Mouse (Mus musculus) heart, embryonic 16.5 days (tissue): ENCODE data around the gene Wdr82. TPM values are rescaled to one million over a fixed set of nuclear protein-coding genes. Genes with fewer than 3 reads are reported as not detected.
"Not testable (repeated sequence)": the region's sequence is repeated elsewhere in the genome, so short reads cannot be mapped to it uniquely, and the experiment has no call there.

Experiments
- ATAC-seq: fragments of 200-750 bp; cut with Nextera tagmentation; replicated peaks from 2 replicates; pipeline ENCODE4 v1.8.0; 2017; ENCODE audit warnings: moderate number of reproducible peaks; ENCODE audit not compliant: insufficient read depth, low FRiP score; ENCODE audit errors: extremely low read depth
- H3K27ac ChIP-seq: fragments of 300-500 bp; sonication (generic); 2 replicates; pipeline ENCODE4 v1.5.1; 2014; ENCODE audit warnings: mild to moderate bottlenecking, low read length, control low read depth, moderate library complexity
- H3K27me3 ChIP-seq: fragments of 300-500 bp; sonication (generic); 2 replicates; pipeline ENCODE4 v1.6.1; 2014; ENCODE audit warnings: low read length, mixed read lengths; ENCODE audit not compliant: control insufficient read depth, insufficient read depth
- H3K36me3 ChIP-seq: fragments of 300-500 bp; sonication (generic); 2 replicates; pipeline ENCODE4 v1.6.1; 2014; ENCODE audit not compliant: control insufficient read depth, insufficient read depth
- H3K4me1 ChIP-seq: fragments of 300-500 bp; sonication (generic); 2 replicates; pipeline ENCODE4 v1.6.1; 2014; ENCODE audit warnings: low read length, mixed read lengths; ENCODE audit not compliant: control insufficient read depth, insufficient read depth
- H3K4me2 ChIP-seq: fragments of 300-500 bp; sonication (generic); 2 replicates; pipeline ENCODE4 v1.6.1; 2014; ENCODE audit warnings: low read depth, mild to moderate bottlenecking, control low read depth, low read length
- H3K4me3 ChIP-seq: fragments of 300-500 bp; sonication (generic); 2 replicates; pipeline ENCODE4 v1.5.1; 2014; ENCODE audit warnings: mild to moderate bottlenecking, control low read depth, low read length
- H3K9ac ChIP-seq: fragments of 300-500 bp; sonication (generic); 2 replicates; pipeline ENCODE4 v1.6.1; 2014; ENCODE audit warnings: low read length, control low read depth
- H3K9me3 ChIP-seq: fragments of 300-500 bp; sonication (generic); replicated peaks from 2 replicates; pipeline ENCODE4 v1.6.1; 2016; ENCODE audit warnings: low read length; ENCODE audit not compliant: control insufficient read depth
- WGBS: fragments of 180-500 bp; shearing (Covaris S2); extraction: QIAGEN DNeasy Blood & Tissue Kit; methylation state at CpG from one replicate; pipeline ENCODE4 v1.1.7; 2014; 5-methylcytosine and 5-hydroxymethylcytosine counted together
- polyA plus RNA-seq: library from polyadenylated mRNA; unstranded; fragments of >200 nt; fragmentation: Nextera tagmentation; extraction: Ambion mirVana; gene quantifications from 2 replicates; pipeline ENCODE4 v1.2.1, GENCODE M21; 2015

The Wdr82 gene
- polyA plus RNA-seq, 1 experiment from 2014 or later = 18.2 TPM

- ATAC-seq = no peak
- Histone ChIP-seq H3K9ac (no peak within 1 kb of the TSS), H3K27ac (no peak within 1 kb of the TSS)
Observed at GRCm38 (mm10) chr9:106158037-106158491, 12.7 kb upstream of the Wdr82 start, which contains the start of gene Glyctk. Glyctk (minus strand) TSS chr9:106158138.

GRCm38 (mm10) chr9:106159237-106159636, 11.5 kb upstream of the Wdr82 start:
- Histone ChIP-seq H3K9me3 (no peaks in the 10 kb centered on the region), H3K27ac (no peak overlapping the region), H3K4me1 (peaks cover 5% of the 10 kb centered on the region; the same call in 1 of the 2 replicates), H3K9ac (no peak overlapping the region), H3K4me2 (peak overlapping the region; percentile 65; the same call in 1 of the 2 replicates), H3K27me3 (no peaks in the 10 kb centered on the region), H3K4me3 (no peak overlapping the region), H3K36me3 (no peaks in the 10 kb centered on the region)
- ATAC-seq = no peak
- WGBS = 80% methylated on average over 9 of the region's 9 CpGs

More at GRCm38 (mm10) chr9:106158037-106158491, 12.7 kb upstream of the Wdr82 start, which contains the start of gene Glyctk:
- Histone ChIP-seq H3K27me3 (no peaks in the 10 kb centered on the region), H3K4me3 (no peak within 1 kb of the TSS), H3K9me3 (no peaks in the 10 kb centered on the region), H3K4me2 (no peak within 1 kb of the TSS), H3K36me3 (no peaks in the 10 kb centered on the region), H3K4me1 (peaks cover 5% of the 10 kb centered on the region; the same call in 1 of the 2 replicates)
- WGBS = 82% methylated on average over 6 of the region's 6 CpGs

GRCm38 (mm10) chr9:106159784-106160301, 10.9 kb upstream of the Wdr82 start:
- 2% methylated on average over 24 of the region's 24 CpGs for WGBS
- Histone ChIP-seq H3K27me3 (no peaks in the 10 kb centered on the region), H3K36me3 (no peaks in the 10 kb centered on the region), H3K4me1 (peaks cover 5% of the 10 kb centered on the region; the same call in 1 of the 2 replicates), H3K9me3 (no peaks in the 10 kb centered on the region), H3K27ac (peak overlapping the region; percentile 92), H3K4me2 (peak overlapping the region; percentile 65), H3K9ac (peak overlapping the region; percentile 81), H3K4me3 (peak overlapping the region; percentile 72)
- ATAC-seq = peak; percentile 85

- H3K9me3 ChIP-seq = no peaks in the 10 kb centered on the region
- peaks cover 5% of the 10 kb centered on the region; the same call in 1 of the 2 replicates for H3K4me1 ChIP-seq
- no peak for ATAC-seq
- H3K36me3 ChIP-seq = no peaks in the 10 kb centered on the region
- H3K9ac ChIP-seq = peak overlapping the region; percentile 81
- peak overlapping the region; percentile 65 for H3K4me2 ChIP-seq
- H3K4me3 ChIP-seq = peak overlapping the region; percentile 72
- WGBS = 36% methylated on average over 5 of the region's 5 CpGs
- no peaks in the 10 kb centered on the region for H3K27me3 ChIP-seq
- H3K27ac ChIP-seq = peak overlapping the region; percentile 92
Observed at GRCm38 (mm10) chr9:106160426-106160825, 10.3 kb upstream of the Wdr82 start.

- Histone ChIP-seq H3K36me3 (no peaks in the 10 kb centered on the region), H3K4me2 (no peak overlapping the region), H3K27me3 (no peaks in the 10 kb centered on the region), H3K9me3 (no peaks in the 10 kb centered on the region), H3K27ac (no peak overlapping the region), H3K9ac (no peak overlapping the region), H3K4me1 (peaks cover 7% of the 10 kb centered on the region), H3K4me3 (no peak overlapping the region)
- no peak for ATAC-seq
- 60% methylated on average over 2 of the region's 2 CpGs for WGBS
Observed at GRCm38 (mm10) chr9:106166709-106167108, 4.0 kb upstream of the Wdr82 start.

- peaks cover 7% of the 10 kb centered on the region for H3K4me1 ChIP-seq
- WGBS = 69% methylated on average over 3 of the region's 3 CpGs
- H3K4me3 ChIP-seq = no peak overlapping the region
- no peak overlapping the region for H3K27ac ChIP-seq
- H3K9ac ChIP-seq = no peak overlapping the region
- no peak for ATAC-seq
- H3K27me3 ChIP-seq = no peaks in the 10 kb centered on the region
- no peaks in the 10 kb centered on the region for H3K9me3 ChIP-seq
- H3K4me2 ChIP-seq = no peak overlapping the region
- H3K36me3 ChIP-seq = no peaks in the 10 kb centered on the region
Observed at GRCm38 (mm10) chr9:106167241-106167640, 3.5 kb upstream of the Wdr82 start.

- H3K4me1 ChIP-seq = peaks cover 7% of the 10 kb centered on the region
- no peak overlapping the region for H3K27ac ChIP-seq
- H3K4me3 ChIP-seq = no peak overlapping the region
- no peaks in the 10 kb centered on the region for H3K27me3 ChIP-seq
- H3K9ac ChIP-seq = no peak overlapping the region
- H3K36me3 ChIP-seq = no peaks in the 10 kb centered on the region
- H3K4me2 ChIP-seq = no peak overlapping the region
- H3K9me3 ChIP-seq = no peaks in the 10 kb centered on the region
- no peak for ATAC-seq
- 68% methylated on average over 1 of the region's 1 CpGs for WGBS
Observed at GRCm38 (mm10) chr9:106167703-106168102, 3.0 kb upstream of the Wdr82 start.

GRCm38 (mm10) chr9:106169006-106169405, 1.7 kb upstream of the Wdr82 start:
- not testable (repeated sequence) for H3K4me3 ChIP-seq
- 75% methylated on average over 1 of the region's 1 CpGs for WGBS

GRCm38 (mm10) chr9:106169917-106170316, 811 bp upstream of the Wdr82 start:
- H3K36me3 ChIP-seq = no peaks in the 10 kb centered on the region
- no peak for ATAC-seq
- peak overlapping the region; percentile 93 for H3K4me2 ChIP-seq
- H3K27me3 ChIP-seq = no peaks in the 10 kb centered on the region
- H3K4me1 ChIP-seq = peaks cover 26% of the 10 kb centered on the region
- no peaks in the 10 kb centered on the region for H3K9me3 ChIP-seq
- H3K4me3 ChIP-seq = peak overlapping the region; percentile 64; the same call in 1 of the 2 replicates
- H3K27ac ChIP-seq = no peak overlapping the region
- H3K9ac ChIP-seq = peak overlapping the region; percentile 95
- whole genome bisulfite sequencing = 33% methylated on average over 6 of the region's 6 CpGs

More at GRCm38 (mm10) chr9:106169006-106169405, 1.7 kb upstream of the Wdr82 start:
- not testable (repeated sequence) for H3K4me2 ChIP-seq, H3K9me3 ChIP-seq, H3K27me3 ChIP-seq, H3K36me3 ChIP-seq, ATAC-seq, H3K27ac ChIP-seq, H3K9ac ChIP-seq
- H3K4me1 ChIP-seq = peaks cover 18% of the 10 kb centered on the region
